Mouse (Mus musculus): ENCODE data around the gene Copa.

- TF ChIP-seq POLR2A (IDR thresholded peaks at IDR 0.05; ENCODE audit: low read depth, low read length): no peak
- no peak for TF ChIP-seq CTCF (IDR thresholded peaks at IDR 0.05; ENCODE audit: extremely low read depth, insufficient read length, insufficient replicate concordance, low read depth, low read length)
These were observed 12.9 kb downstream of the Copa start for GRCm38 (mm10) chr1:172095202-172095601.
